Mouse (Mus musculus) small intestine, adult 2 months (tissue): ENCODE measurements at regions not wholly inside any gene's neighbourhood (a gene's known extent, or its start where the extent isn't known, plus 50 kb on each side); places are given as distances from the start of the nearest gene placed in this dataset.

Experiments used
- H3K27ac ChIP-seq: fragments of 200-500 bp; 2 replicates; pipeline ENCODE4 v1.5.1; 2012; ENCODE audit warnings: low read depth, low read length, control low read depth, inconsistent platforms; ENCODE audit not compliant: insufficient read depth
- H3K27me3 ChIP-seq: fragments of 200-500 bp; 2 replicates; pipeline ENCODE4 v1.6.1; 2012; ENCODE audit warnings: mild to moderate bottlenecking, moderate library complexity, low read length, inconsistent platforms; ENCODE audit not compliant: control insufficient read depth, insufficient read depth
- H3K36me3 ChIP-seq: fragments of 200-500 bp; 2 replicates; pipeline ENCODE4 v1.6.1; 2012; ENCODE audit warnings: mild to moderate bottlenecking, low read length, control low read depth, inconsistent platforms; ENCODE audit not compliant: control insufficient read depth, insufficient read depth
- H3K4me1 ChIP-seq: fragments of 200-500 bp; 2 replicates; pipeline ENCODE4 v1.6.1; 2012; ENCODE audit warnings: low read length, inconsistent platforms, mixed read lengths; ENCODE audit not compliant: control insufficient read depth, insufficient read depth, insufficient read length
- H3K4me3 ChIP-seq: fragments of 200-500 bp; 2 replicates; pipeline ENCODE4 v1.5.1; 2012; ENCODE audit warnings: low read depth, mild to moderate bottlenecking, control low read depth, inconsistent platforms, low read length, moderate library complexity
- CTCF ChIP-seq: fragments of 200-500 bp; IDR thresholded peaks from 2 replicates; pipeline ENCODE4 v1.5.1; 2012; ENCODE audit warnings: low read depth, mild to moderate bottlenecking, control low read depth, inconsistent platforms, low read length, moderate library complexity, mixed read lengths; ENCODE audit not compliant: insufficient replicate concordance, insufficient read length; ENCODE audit errors: extremely low read depth
- POLR2A ChIP-seq: fragments of 200-500 bp; IDR thresholded peaks from 2 replicates; pipeline ENCODE4 v1.6.1; 2012; ENCODE audit warnings: low read depth, mild to moderate bottlenecking, control low read depth, inconsistent platforms, low read length, moderate library complexity
- WGBS: fragments of 180-500 bp; shearing (Covaris S2); methylation state at CpG from one replicate; pipeline ENCODE4 v1.1.7; 2018; 5-methylcytosine and 5-hydroxymethylcytosine counted together

- 72% methylated on average over 2 of the region's 2 CpGs for WGBS
- TF ChIP-seq POLR2A (no peak), CTCF (no peak)
- Histone ChIP-seq H3K27me3 (no peaks in the 10 kb centered on the region), H3K4me1 (no peaks in the 10 kb centered on the region), H3K27ac (no peak overlapping the region), H3K36me3 (no peaks in the 10 kb centered on the region), H3K4me3 (no peak overlapping the region)
Observed at GRCm38 (mm10) chr12:70640186-70640585, 185.1 kb upstream of the Frmd6 start.

DNA sequence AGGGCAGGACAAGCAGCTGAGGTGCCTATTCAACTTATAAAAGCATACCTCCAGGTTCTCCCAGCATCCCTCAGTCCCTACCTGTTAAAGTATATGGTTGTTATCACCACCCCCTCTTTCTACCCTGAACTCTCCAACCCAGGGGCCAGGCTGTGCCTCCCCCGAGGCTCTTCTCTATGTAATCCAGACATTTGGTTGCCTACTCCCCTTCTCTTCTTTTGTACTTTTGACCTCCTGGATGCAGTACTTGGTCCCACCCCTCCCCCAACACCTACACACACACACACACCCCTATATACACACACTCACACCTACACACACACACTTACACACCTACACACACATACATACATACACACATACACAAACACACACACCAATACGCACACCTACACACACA, 180.4 kb upstream of the Frmd6 start:
- no peaks in the 10 kb centered on the region for H3K36me3 ChIP-seq
- TF ChIP-seq POLR2A (no peak), CTCF (no peak)
- H3K27ac ChIP-seq: no peak overlapping the region
- WGBS: 69% methylated on average over 2 of the region's 2 CpGs
- H3K4me1 ChIP-seq: no peaks in the 10 kb centered on the region
- H3K4me3 ChIP-seq: no peak overlapping the region
- H3K27me3 ChIP-seq: no peaks in the 10 kb centered on the region

- no peaks in the 10 kb centered on the region for H3K36me3 ChIP-seq
- 63% methylated on average over 3 of the region's 3 CpGs for WGBS
Observed at GRCm38 (mm10) chr12:70645407-70645806, 179.9 kb upstream of the Frmd6 start.

DNA sequence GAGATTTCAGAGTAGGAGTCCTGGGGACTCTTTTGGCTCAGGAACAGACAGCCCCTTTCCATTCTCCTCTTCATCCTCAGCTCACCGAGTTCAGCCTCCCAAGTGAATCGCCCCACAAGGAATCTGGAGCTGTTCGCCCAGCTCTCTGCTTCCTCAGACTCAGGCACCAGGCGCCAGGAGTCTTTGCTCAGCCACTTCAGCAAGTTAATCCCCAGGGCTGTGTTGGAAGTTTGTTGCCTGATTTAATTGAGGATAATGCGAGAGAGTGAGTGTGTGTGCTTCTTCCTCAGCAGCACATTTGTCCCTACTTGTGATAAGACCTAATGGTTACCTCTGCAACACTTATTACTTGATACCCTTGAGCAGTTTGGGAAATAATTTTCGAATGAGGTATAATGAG, 177.8 kb upstream of the Frmd6 start:
- no peak overlapping the region for H3K4me3 ChIP-seq
- no peaks in the 10 kb centered on the region for H3K36me3 ChIP-seq
- no peaks in the 10 kb centered on the region for H3K4me1 ChIP-seq
- no peaks in the 10 kb centered on the region for H3K27me3 ChIP-seq
- no peak overlapping the region for H3K27ac ChIP-seq
- 60% methylated on average over 6 of the region's 6 CpGs for WGBS
- TF ChIP-seq POLR2A: no peak
- TF ChIP-seq CTCF: no peak

More at GRCm38 (mm10) chr12:70645407-70645806, 179.9 kb upstream of the Frmd6 start:
- Histone ChIP-seq H3K27me3 (no peaks in the 10 kb centered on the region), H3K4me3 (no peak overlapping the region), H3K4me1 (no peaks in the 10 kb centered on the region), H3K27ac (no peak overlapping the region)
- no peak for TF ChIP-seq POLR2A
- TF ChIP-seq CTCF: no peak

DNA sequence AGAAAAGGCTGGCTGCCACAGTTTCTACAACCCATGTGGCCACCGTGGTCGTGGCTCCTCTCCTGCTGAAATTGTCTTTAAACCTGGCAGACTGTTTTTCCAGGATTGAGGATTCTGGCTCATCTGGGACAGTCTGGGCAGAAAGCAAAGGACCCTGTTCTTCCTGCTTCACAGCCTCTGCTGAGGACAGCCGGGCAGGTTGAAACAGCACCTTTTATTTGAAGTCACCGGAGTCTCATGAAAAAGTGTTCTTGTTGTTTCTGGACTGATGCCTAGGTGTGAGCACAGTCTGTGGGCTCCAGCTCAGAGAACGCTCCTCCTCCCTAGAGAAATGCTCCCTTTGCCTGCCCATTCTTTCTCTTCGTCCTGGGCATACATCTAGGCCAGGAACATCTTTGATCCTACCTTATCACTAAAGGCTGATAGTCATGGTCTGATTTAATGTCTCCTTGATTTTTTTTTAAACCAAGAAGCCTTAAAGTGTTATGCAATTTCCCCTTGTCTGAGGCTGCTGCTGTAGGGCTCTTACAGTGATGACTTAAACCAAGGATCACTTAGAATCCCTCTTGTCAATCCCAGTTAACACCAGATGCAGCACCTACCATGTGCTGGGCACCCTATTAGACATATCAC, 177.0 kb upstream of the Frmd6 start:
- Histone ChIP-seq H3K36me3 (no peaks in the 10 kb centered on the region), H3K27ac (no peak overlapping the region), H3K4me1 (no peaks in the 10 kb centered on the region), H3K4me3 (no peak overlapping the region), H3K27me3 (no peaks in the 10 kb centered on the region)
- no peak for TF ChIP-seq CTCF
- no peak for TF ChIP-seq POLR2A
- 65% methylated on average over 6 of the region's 6 CpGs for WGBS

- TF ChIP-seq POLR2A (no peak), CTCF (no peak)
- WGBS: 36% methylated on average over 1 of the region's 1 CpGs
- no peaks in the 10 kb centered on the region for H3K4me1 ChIP-seq
- no peak overlapping the region for H3K4me3 ChIP-seq
- no peak overlapping the region for H3K27ac ChIP-seq
- H3K36me3 ChIP-seq: no peaks in the 10 kb centered on the region
- H3K27me3 ChIP-seq: no peaks in the 10 kb centered on the region
Observed at GRCm38 (mm10) chr12:70648812-70649188, 176.5 kb upstream of the Frmd6 start.

GRCm38 (mm10) chr12:70649691-70650090, 175.6 kb upstream of the Frmd6 start:
- TF ChIP-seq POLR2A (no peak), CTCF (no peak)
- Histone ChIP-seq H3K4me3 (no peak overlapping the region), H3K27ac (no peak overlapping the region), H3K27me3 (no peaks in the 10 kb centered on the region), H3K36me3 (no peaks in the 10 kb centered on the region), H3K4me1 (no peaks in the 10 kb centered on the region)
- WGBS: 32% methylated on average over 2 of the region's 2 CpGs
